Mouse (Mus musculus): Measurements from ENCODE around the gene D5Ertd579e. TPM values are rescaled to one million over a fixed set of nuclear protein-coding genes. Genes with fewer than 3 reads are reported as not detected.

D5Ertd579e gene
- polyA plus RNA-seq, 1 experiment, result 14.4 TPM

- Histone ChIP-seq H3K27ac (ENCODE audit: insufficient read depth, low read length) (no peak overlapping the region), H3K4me1 (ENCODE audit: control insufficient read depth, insufficient read depth, insufficient read length) (no peaks in the 10 kb centered on the region), H3K4me3 (ENCODE audit: extremely low read depth, insufficient read depth, insufficient read length) (no peak overlapping the region), H3K27me3 (ENCODE audit: control insufficient read depth, insufficient read depth, low read length) (no peaks in the 10 kb centered on the region), H3K36me3 (ENCODE audit: control insufficient read depth, insufficient read depth, low read length) (no peaks in the 10 kb centered on the region)
- 86% methylated on average over 6 of the region's 6 CpGs for WGBS
- TF ChIP-seq CTCF (IDR thresholded peaks at IDR 0.05; ENCODE audit: extremely low read depth, insufficient read depth, insufficient read length, insufficient replicate concordance), result no peak
- TF ChIP-seq POLR2A (IDR thresholded peaks at IDR 0.05; ENCODE audit: low read depth, low read length), result no peak
- DNase-seq (ENCODE audit: low read depth in 1 of 2, low spot score in 2 of 2), result no peak
Observed at GRCm38 (mm10) chr5:36735106-36735505, 39.3 kb upstream of the D5Ertd579e start.

- no peak overlapping the region for H3K4me3 ChIP-seq (ENCODE audit: extremely low read depth, insufficient read depth, insufficient read length)
- H3K27me3 ChIP-seq (ENCODE audit: control insufficient read depth, insufficient read depth, low read length), result no peaks in the 10 kb centered on the region
- no peak overlapping the region for H3K27ac ChIP-seq (ENCODE audit: insufficient read depth, low read length)
- H3K36me3 ChIP-seq (ENCODE audit: control insufficient read depth, insufficient read depth, low read length), result no peaks in the 10 kb centered on the region
- H3K4me1 ChIP-seq (ENCODE audit: control insufficient read depth, insufficient read depth, insufficient read length), result no peaks in the 10 kb centered on the region
- TF ChIP-seq CTCF (IDR thresholded peaks at IDR 0.05; ENCODE audit: extremely low read depth, insufficient read depth, insufficient read length, insufficient replicate concordance) (no peak), POLR2A (IDR thresholded peaks at IDR 0.05; ENCODE audit: low read depth, low read length) (no peak)
- no peak for DNase-seq (ENCODE audit: low read depth in 1 of 2, low spot score in 2 of 2)
- WGBS, result 84% methylated on average over 3 of the region's 3 CpGs
Observed at GRCm38 (mm10) chr5:36733405-36733804, 37.6 kb upstream of the D5Ertd579e start.

GRCm38 (mm10) chr5:36731901-36732652 is 36.3 kb upstream of the D5Ertd579e start:
- no peak overlapping the region for H3K4me3 ChIP-seq (ENCODE audit: extremely low read depth, insufficient read depth, insufficient read length)
- DNase-seq (ENCODE audit: low read depth in 1 of 2, low spot score in 2 of 2), result no peak
- H3K4me1 ChIP-seq (ENCODE audit: control insufficient read depth, insufficient read depth, insufficient read length), result peaks cover 4% of the 10 kb centered on the region; the same call in 1 of the 2 replicates
- H3K36me3 ChIP-seq (ENCODE audit: control insufficient read depth, insufficient read depth, low read length), result no peaks in the 10 kb centered on the region
- no peaks in the 10 kb centered on the region for H3K27me3 ChIP-seq (ENCODE audit: control insufficient read depth, insufficient read depth, low read length)
- H3K27ac ChIP-seq (ENCODE audit: insufficient read depth, low read length), result no peak overlapping the region
- WGBS, result 82% methylated on average over 7 of the region's 7 CpGs
- TF ChIP-seq CTCF (IDR thresholded peaks at IDR 0.05; ENCODE audit: extremely low read depth, insufficient read depth, insufficient read length, insufficient replicate concordance) (no peak), POLR2A (IDR thresholded peaks at IDR 0.05; ENCODE audit: low read depth, low read length) (no peak)

- no peaks in the 10 kb centered on the region for H3K36me3 ChIP-seq (ENCODE audit: control insufficient read depth, insufficient read depth, low read length)
- 83% methylated on average over 3 of the region's 3 CpGs for WGBS
- no peak for DNase-seq (ENCODE audit: low read depth in 1 of 2, low spot score in 2 of 2)
- H3K27ac ChIP-seq (ENCODE audit: insufficient read depth, low read length), result no peak overlapping the region
- H3K4me1 ChIP-seq (ENCODE audit: control insufficient read depth, insufficient read depth, insufficient read length), result peaks cover 4% of the 10 kb centered on the region; the same call in 1 of the 2 replicates
- TF ChIP-seq POLR2A (IDR thresholded peaks at IDR 0.05; ENCODE audit: low read depth, low read length), result no peak
- TF ChIP-seq CTCF (IDR thresholded peaks at IDR 0.05; ENCODE audit: extremely low read depth, insufficient read depth, insufficient read length, insufficient replicate concordance), result no peak
- H3K27me3 ChIP-seq (ENCODE audit: control insufficient read depth, insufficient read depth, low read length), result no peaks in the 10 kb centered on the region
- H3K4me3 ChIP-seq (ENCODE audit: extremely low read depth, insufficient read depth, insufficient read length), result no peak overlapping the region
Observed at GRCm38 (mm10) chr5:36730689-36731088, 34.9 kb upstream of the D5Ertd579e start.

- 92% methylated on average over 2 of the region's 2 CpGs for WGBS
- no peak for DNase-seq (ENCODE audit: low read depth in 1 of 2, low spot score in 2 of 2)
- Histone ChIP-seq H3K27ac (ENCODE audit: insufficient read depth, low read length) (no peak overlapping the region), H3K4me3 (ENCODE audit: extremely low read depth, insufficient read depth, insufficient read length) (no peak overlapping the region), H3K36me3 (ENCODE audit: control insufficient read depth, insufficient read depth, low read length) (no peaks in the 10 kb centered on the region), H3K27me3 (ENCODE audit: control insufficient read depth, insufficient read depth, low read length) (no peaks in the 10 kb centered on the region), H3K4me1 (ENCODE audit: control insufficient read depth, insufficient read depth, insufficient read length) (peaks cover 4% of the 10 kb centered on the region; the same call in 1 of the 2 replicates)
- TF ChIP-seq CTCF (IDR thresholded peaks at IDR 0.05; ENCODE audit: extremely low read depth, insufficient read depth, insufficient read length, insufficient replicate concordance) (no peak), POLR2A (IDR thresholded peaks at IDR 0.05; ENCODE audit: low read depth, low read length) (no peak)
Observed at GRCm38 (mm10) chr5:36729923-36730322, 34.1 kb upstream of the D5Ertd579e start.

- no peak for DNase-seq (ENCODE audit: low read depth in 1 of 2, low spot score in 2 of 2)
- no peaks in the 10 kb centered on the region for H3K27me3 ChIP-seq (ENCODE audit: control insufficient read depth, insufficient read depth, low read length)
- TF ChIP-seq POLR2A (IDR thresholded peaks at IDR 0.05; ENCODE audit: low read depth, low read length), result no peak
- TF ChIP-seq CTCF (IDR thresholded peaks at IDR 0.05; ENCODE audit: extremely low read depth, insufficient read depth, insufficient read length, insufficient replicate concordance), result no peak
- no peak overlapping the region for H3K27ac ChIP-seq (ENCODE audit: insufficient read depth, low read length)
- peaks cover 4% of the 10 kb centered on the region; the same call in 1 of the 2 replicates for H3K4me1 ChIP-seq (ENCODE audit: control insufficient read depth, insufficient read depth, insufficient read length)
- H3K36me3 ChIP-seq (ENCODE audit: control insufficient read depth, insufficient read depth, low read length), result no peaks in the 10 kb centered on the region
- no peak overlapping the region for H3K4me3 ChIP-seq (ENCODE audit: extremely low read depth, insufficient read depth, insufficient read length)
- WGBS, result 94% methylated on average over 4 of the region's 4 CpGs
Observed at GRCm38 (mm10) chr5:36729086-36729473, 33.3 kb upstream of the D5Ertd579e start.
